ENCODE assay signal across 8 mouse cellular contexts in genomic region chr9:122285146-122285832, GRCm38 (mm10). TPM values are rescaled to one million over a fixed set of nuclear protein-coding genes. Genes with fewer than 3 reads are reported as not detected.
DNase-seq lines count a peak whose midpoint lies in the region; ATAC-seq lines count a peak whose summit lies in the region.

No protein-coding gene starts in this region.

- 0 out of 2 replicates have a peak, but pooled peaks cover 3% of the 10 kb centered on the region for H3K36me3 ChIP-seq in forebrain, embryonic 14.5 days (ENCODE audit: control insufficient read depth, insufficient read depth, low read length)

- H3K9me3 ChIP-seq in forebrain, embryonic 14.5 days (replicated peaks; ENCODE audit: control insufficient read depth, low read length) = no peaks in the 10 kb centered on the region

- H3K4me1 ChIP-seq in forebrain, embryonic 14.5 days (ENCODE audit: control insufficient read depth, insufficient read depth, low read length) = no peaks in the 10 kb centered on the region; the same call in 1 of the 2 replicates

- H3K4me2 ChIP-seq in forebrain, embryonic 14.5 days (ENCODE audit: low read length) = no peak overlapping the region

- peak; percentile 23 for DNase-seq in right cerebral cortex, postnatal 4 days
- no peak for DNase-seq in right cerebral cortex, postnatal 36 days (ENCODE audit: low spot score in 2 of 2)
- peak; percentile 79 for DNase-seq in forebrain, embryonic 14.5 days (ENCODE audit: low spot score)
- peak; percentile 26 to 32 for DNase-seq in kidney, postnatal 36 days
- DNase-seq in retina, embryonic 14.5 days (ENCODE audit: low spot score) = peak; percentile 68
- no peak for DNase-seq in gastrocnemius, postnatal 25 days
- no peak for DNase-seq in cerebellum, postnatal 36 days
- DNase-seq in cerebellum, adult 18-20 months = no peak

- H3K4me3 ChIP-seq in forebrain, embryonic 14.5 days (ENCODE audit: low read depth, low read length) = no peak overlapping the region

- no peaks in the 10 kb centered on the region for H3K27me3 ChIP-seq in forebrain, embryonic 14.5 days (replicated peaks; ENCODE audit: control insufficient read depth, insufficient read depth, low read length)

- H3K9ac ChIP-seq in forebrain, embryonic 14.5 days (ENCODE audit: low read length) = no peak overlapping the region

- ATAC-seq in forebrain, embryonic 14.5 days = peak; percentile 72

- 8% methylated on average over 5 of the region's 11 CpGs for WGBS in forebrain, embryonic 14.5 days

- H3K27ac ChIP-seq in forebrain, embryonic 14.5 days (ENCODE audit: low read depth, low read length) = no peak overlapping the region

RNA-seq across cellular contexts. Expression of gene Ano10, which starts 8.9 kb away (rescaled TPM):
- 42.4 and 45.2 TPM in 2 replicates for polyA plus RNA-seq in forebrain, embryonic 14.5 days (2014; fragmentation: Nextera tagmentation; extraction: Ambion mirVana)
- 10 to 100 TPM; 36.6 to 43.5 TPM for total RNA-seq in gastrocnemius, postnatal 25 days (2021)

Comparison
In these comparisons a context has a peak if more than half of its experiments do, and no peak if none do; other contexts are left out.
1. DNase-seq: peak in right cerebral cortex, postnatal 4 days (single experiment), forebrain, embryonic 14.5 days (single experiment), kidney, postnatal 36 days (2 of 2) and retina, embryonic 14.5 days (single experiment); none in right cerebral cortex, postnatal 36 days (0 of 2), gastrocnemius, postnatal 25 days (single experiment), cerebellum, postnatal 36 days (0 of 2) and cerebellum, adult 18-20 months (0 of 2).